Mouse (Mus musculus): ENCODE data around the gene P2ry6.

DNA sequence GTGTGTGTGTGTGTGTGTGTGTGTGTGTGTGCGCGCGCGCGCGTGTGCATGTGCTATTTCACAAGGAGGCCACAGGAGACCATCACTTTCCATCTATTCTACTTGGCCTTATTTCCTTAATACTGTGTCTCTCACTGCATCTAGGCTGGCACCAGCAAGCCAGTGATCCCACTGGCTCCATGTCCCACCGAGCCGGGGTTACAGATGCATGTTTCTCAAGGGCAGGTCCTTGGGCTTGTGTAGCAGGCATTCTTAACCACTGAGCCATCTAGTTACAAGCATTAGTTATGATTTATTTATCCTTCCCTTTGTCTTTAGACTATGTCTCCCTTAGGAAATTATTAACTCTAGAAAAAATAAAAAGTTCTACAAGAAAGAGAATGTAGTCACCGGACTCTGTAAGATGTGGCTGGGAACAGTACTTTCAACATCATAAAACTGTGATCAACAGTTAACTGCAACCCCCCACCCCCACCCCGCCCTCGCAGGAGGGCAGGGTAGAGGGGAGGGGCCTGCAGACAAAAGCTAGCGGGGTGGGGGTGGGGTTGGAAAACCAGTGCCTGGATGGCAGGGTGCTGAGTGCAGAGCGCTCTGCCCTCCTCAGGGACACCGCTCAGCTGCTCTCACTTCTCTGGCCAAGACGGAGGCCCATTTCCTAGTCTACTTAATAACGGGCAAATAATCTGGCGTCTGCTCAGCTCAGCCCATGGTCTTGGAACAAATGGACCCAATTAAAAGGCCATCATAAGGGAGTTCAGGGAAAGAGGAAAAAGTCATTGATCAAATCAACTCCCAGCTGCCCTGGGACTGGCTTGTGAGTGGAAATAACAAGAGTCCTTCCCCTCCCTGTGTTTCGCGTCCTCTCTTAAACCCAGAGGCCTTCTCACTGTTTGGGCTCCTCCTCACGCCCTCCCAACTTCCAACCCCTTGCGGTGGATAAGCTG, 10.3 kb upstream of the P2ry6 start:
- TF ChIP-seq GATA1 (IDR thresholded peaks at IDR 0.05; ENCODE audit: borderline replicate concordance, low read length) = no peak
- no peak for TF ChIP-seq FLI1 (IDR thresholded peaks at IDR 0.05; ENCODE audit: low read length)

Measured in megakaryocyte, embryonic 14.5 days (primary cell).